Mouse (Mus musculus): ENCODE measurements around the gene Gtf2ird1.
"Not testable (repeated sequence)": the region's sequence is repeated elsewhere in the genome, so short reads cannot be mapped to it uniquely, and the experiment has no call there.

The Gtf2ird1 gene

DNA sequence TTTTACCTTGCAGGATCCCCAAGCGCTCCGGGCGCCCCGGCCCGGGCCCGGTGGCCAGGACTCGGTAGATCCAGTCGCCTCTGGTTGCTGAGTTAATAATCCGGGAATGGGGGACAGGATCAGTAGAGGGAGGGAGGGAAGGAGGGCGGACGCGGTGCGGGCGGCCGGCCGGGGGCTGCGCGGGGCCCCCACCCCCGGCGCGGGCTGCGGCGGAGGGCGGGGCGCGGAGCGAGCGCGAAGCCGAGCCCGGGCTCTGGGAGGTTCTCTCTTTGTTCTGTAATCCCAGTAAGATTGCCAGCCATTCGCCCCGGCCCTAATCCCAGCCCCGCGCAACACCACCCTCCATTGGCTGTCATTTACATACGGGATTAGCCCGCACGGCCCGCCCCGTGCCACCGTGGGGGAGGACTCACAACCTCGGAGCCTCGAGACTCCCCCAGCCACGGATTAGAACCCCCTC, at the start of gene Gtf2ird1:
Gtf2ird1 (minus strand) TSS at position 214 of the 460 bp plus-strand sequence.
- DNase-seq (ENCODE audit: low spot score in 2 of 2) = peak; percentile 65 to 80

DNA sequence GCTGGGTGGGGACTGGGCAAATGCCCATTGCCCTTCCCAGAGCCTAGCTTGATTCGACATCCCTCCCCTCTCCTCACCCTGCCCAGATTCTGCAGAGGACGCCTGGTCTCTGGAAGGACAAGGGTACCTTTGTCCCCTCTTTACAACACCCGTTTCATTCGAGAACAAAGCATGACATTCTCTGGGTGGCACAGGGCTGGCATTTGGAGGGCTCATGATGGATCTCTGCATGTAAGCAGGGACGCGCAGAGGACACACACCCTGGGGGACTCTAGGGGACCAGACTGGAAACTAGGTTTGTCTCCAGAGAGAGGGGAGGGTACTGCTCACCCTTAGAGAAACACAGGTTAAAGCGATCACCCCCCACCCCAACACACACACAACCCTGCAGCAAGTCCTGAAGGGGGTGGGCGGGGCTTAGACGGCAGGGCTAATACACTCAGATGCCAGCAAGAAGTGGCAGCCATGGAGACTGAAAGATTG, 49.3 kb upstream of the Gtf2ird1 start:
- DNase-seq (ENCODE audit: low spot score in 2 of 2) = no peak

DNA sequence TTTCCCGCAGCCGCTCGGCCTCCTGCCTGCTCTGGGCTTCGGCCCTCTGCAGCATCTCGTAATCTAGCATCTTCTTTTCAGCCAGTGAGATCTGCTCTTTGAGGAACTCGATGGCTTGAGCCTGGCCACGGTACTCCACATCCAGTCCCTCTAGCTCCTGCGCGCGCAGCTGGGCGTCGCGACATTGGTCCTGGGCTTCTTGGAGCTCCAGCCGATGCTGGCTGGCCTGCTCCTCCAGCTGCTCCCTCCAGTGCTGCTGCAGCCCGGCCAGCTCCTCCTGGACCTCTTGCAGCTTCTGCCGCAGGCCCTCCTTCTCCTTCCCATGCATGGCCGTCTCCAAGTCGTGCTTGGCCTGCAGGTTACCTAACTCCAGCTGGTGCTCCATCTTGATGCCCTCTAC, 46.1 kb upstream of the Gtf2ird1 start:
- DNase-seq (ENCODE audit: low spot score in 2 of 2) = no peak

DNA sequence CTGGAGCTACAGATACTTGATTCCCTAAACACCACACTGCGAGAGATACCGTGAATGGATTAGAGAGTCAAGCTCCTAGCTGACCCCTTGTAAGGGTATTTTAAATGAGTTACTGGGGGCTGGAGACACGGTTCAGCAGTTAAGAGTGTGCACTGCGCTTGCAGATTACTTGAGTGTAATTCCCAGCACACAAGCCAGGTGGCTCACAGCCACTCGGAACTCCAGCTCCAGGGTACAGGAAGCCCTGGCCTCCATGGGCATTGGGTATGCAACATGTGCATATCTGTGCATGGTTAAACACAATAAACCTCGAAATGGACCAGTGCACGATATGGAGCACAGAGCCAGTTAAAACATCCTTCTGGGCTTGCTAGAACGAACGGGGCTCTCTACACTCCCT, 44.9 kb upstream of the Gtf2ird1 start:
- DNase-seq (ENCODE audit: low spot score in 2 of 2) = no peak

DNA sequence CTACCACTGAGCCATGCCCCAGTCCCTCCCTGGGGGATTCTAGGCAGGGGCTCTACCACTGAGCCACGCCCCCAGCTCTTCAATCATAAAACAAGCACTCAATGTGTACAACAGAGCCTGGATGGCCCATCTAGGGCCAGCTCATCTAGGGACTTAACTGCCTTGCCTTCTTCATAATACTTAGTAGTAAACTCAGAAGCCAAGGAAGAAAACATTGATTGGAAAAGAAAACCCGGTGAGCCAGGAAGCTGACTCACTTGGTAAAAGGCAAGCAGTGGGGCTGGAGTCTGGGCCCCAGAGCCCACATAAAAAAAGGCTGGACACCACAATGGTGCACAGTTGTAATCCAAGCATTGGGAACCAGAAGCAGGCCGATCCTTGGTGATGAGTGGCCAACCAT, 44.2 kb upstream of the Gtf2ird1 start:
- DNase-seq (ENCODE audit: low spot score in 2 of 2) = no peak

DNA sequence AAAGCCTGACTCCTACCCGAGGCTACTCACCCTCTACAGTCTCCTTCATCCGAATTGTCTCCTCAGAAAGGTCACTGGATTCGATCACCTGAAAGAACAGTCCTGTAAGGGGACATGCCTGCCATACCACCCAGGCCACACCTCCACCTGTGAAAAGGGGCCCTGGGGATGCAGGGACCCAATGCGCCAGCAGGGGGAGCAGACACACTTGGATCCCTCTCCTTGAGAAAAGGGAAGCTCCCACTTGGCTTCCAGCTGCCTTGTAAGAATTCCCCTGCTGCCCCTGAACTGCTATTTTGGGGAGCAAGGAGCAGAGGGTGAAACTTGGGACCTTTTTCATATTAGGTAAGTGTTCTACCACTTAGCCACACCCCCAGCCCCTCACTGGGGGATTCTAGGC, 43.5 kb upstream of the Gtf2ird1 start:
- peak; percentile 33 to 58 for DNase-seq (ENCODE audit: low spot score in 2 of 2)

DNA sequence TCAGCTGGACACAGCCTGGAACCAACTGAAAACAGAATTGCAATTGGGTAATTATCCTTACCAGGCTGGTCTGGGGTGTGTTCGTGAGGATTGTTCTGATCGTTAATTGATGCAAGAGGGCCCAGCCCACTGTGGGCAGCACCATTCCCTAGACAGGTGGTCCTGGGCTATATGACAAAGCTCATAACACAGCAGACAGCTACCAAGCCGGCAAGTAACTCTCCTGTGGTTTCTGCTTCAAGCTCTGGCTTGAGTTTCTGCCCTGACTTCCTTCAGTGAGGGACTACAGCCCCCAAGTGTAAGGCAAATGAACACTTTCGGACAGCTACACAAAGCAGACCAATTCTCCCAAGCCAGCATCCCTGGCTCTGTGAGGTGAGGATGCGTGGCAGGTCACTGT, 40.5 kb upstream of the Gtf2ird1 start:
- DNase-seq (ENCODE audit: low spot score in 2 of 2) = no peak

DNA sequence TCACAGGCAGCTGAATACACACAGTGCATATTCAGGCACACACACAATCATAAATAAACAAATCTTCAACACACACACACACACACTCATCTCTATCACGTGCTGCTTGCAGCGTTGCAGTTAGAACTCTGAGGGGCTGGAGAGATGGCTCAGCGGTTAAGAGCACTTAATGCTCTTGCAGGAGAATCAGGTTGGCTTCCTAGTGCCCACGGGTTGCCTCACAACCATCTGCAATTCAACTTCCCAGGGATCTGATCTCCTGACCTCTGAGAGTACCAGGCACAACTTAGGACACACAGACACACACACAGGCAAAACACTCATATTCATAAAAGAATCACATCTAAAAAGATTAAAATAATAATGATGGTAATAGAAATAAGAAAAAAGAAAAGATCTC, 39.3 kb upstream of the Gtf2ird1 start:
- DNase-seq (ENCODE audit: low spot score in 2 of 2) = no peak

DNA sequence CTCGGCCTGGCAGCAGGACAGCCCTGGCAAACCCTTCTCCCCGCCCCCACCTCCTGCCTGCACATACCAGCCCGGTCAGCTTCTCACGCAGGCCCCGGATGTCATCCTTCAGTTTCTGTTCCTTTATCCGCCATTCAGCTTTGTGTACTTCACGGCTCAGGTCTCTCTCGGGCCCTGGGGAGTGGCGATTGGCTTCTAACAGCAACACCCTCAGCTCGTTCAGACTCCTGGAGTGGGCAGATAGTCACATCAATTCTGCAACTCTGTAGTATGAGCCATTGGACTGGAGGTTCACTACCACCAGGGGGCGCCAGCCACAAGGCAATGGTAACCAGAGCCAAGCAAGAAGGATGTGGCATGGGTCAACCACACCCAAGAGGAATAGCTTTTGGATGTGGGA, 37.6 kb upstream of the Gtf2ird1 start:
- DNase-seq (ENCODE audit: low spot score in 2 of 2) = peak; percentile 77 to 87

DNA sequence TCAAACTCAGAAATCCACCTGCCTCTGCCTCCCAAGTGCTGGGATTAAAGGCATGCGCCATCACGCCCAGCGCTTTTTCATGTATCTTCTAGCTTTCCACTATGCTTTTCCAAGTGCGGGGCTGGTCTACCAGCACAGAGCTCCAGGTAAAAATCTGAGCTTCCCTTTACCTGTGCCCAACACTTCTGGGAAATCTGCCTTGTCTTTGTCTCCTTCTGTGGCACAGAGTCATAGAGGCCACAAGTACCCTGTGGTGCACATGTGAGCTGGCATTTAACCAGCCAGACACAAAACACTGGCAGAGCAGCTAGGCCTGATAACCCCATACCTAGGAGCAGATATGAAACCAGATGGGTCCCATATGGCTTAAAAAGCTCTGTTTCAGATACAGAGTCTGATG, 36.4 kb upstream of the Gtf2ird1 start:
- DNase-seq (ENCODE audit: low spot score in 2 of 2) = no peak

DNA sequence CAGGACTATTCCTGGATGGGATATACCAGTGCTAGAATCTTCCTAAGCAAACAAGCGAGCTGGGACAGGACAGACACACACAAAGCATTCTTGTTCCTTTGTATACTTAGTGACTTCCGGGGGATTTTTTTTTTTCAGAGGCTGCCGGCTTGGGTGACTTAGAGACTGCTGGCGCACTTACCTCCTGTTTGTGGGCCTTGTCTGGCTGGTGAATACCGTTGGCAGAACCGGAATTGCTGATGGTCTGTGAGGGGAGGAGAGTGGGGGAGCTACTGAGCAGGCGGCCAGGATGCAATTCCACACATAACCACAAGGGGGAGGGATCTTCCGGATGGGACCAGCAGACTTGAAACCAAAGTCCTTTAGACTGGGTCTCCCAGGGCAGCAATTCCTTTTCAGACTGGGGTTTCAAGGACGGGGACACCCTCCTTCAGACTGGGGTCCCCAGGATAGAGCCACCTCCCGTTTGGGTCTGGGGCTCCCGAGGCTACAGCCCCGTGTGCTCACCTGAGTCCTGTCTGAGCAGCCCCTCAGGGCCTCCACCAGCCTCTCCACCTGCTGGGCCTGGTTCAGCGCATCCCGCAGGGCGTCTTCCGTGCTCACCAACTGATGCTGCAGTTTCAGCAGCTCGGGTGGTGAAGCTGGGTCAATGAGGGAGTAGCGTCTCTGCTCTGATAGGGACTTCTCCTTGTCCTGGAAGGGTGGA, 35.3 kb upstream of the Gtf2ird1 start:
- peak; percentile 72 to 76 for DNase-seq (ENCODE audit: low spot score in 2 of 2)

DNA sequence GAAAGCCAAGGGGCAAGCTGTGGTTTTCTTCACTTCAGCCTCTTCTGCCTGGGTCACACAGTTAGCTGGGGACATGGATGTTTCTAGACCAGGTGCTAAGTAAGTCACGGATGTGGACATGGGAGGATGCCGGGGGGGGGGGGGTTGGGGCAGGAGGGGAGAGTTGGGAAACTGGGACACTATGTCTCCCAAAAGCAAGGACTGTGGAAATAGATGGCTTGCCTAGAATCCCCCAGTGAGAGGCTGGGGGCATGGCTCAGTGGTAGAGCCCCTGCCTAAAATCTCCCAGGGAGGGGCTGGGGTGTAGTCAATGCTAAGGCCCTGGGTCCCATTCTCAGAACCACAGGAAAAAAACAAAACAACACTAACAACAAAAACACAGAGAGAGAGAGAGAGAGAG, 34.7 kb upstream of the Gtf2ird1 start:
- no peak for DNase-seq (ENCODE audit: low spot score in 2 of 2)

DNA sequence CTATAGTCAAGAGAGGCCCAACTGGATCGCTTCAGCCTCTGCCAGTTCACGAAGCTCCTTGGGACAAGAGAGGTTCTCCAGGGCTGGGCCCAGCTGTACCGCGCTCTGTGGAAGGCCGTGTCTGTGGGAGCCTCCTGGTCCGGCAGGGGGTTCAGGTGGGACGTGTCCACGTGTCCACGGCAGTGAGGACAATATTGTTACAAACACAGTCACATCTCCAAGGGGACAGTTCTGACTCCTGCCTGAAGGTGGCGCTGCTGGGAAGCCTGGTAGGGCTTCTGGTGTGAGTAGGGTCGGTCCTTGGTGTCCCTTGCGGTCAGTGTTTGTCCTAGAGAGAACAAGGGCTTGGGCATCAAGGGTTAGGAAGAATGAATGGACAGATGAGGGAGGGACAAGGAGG, 33.9 kb upstream of the Gtf2ird1 start:
- no peak for DNase-seq (ENCODE audit: low spot score in 2 of 2)

DNA sequence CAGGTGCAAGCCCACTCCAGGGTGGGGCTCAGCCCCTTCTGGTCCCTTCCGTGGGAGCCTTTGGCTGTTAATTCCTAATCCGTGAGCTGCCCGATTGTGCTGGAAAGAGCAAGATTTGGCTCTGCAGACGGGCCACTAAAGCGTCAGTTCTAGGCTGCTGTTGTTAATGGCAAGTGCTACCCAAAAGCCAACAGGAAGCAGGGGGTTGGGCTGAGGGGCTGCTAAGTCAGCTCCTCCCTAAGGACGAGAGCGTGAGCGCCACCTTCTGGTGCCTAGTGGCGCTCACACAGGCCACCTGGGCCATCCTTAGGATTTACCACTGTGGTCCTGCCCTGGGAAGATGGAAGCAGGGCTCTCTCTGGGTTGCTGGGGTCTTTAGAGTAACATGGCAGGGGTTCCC, 33.1 kb upstream of the Gtf2ird1 start:
- no peak for DNase-seq (ENCODE audit: low spot score in 2 of 2)

DNA sequence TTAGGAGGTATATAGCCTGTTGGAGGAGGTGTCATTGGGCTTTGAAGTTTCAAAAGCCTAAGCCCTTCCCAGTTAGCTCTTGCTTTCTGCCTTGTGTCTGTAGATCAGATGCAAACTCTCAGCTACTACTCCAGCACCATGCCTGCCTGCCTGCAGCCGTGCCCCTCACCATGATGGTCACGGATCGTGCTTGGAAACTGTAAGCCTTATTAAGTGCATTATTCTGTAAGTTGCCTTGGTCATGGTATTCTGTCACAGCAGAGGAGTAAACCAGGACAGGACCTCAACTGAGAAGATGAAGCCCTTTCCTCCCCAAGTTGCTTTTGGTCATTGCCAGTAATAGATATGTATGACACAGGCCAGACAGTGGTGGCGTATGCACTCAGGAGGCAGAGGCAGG, 32.1 kb upstream of the Gtf2ird1 start:
- DNase-seq (ENCODE audit: low spot score in 2 of 2) = no peak

DNA sequence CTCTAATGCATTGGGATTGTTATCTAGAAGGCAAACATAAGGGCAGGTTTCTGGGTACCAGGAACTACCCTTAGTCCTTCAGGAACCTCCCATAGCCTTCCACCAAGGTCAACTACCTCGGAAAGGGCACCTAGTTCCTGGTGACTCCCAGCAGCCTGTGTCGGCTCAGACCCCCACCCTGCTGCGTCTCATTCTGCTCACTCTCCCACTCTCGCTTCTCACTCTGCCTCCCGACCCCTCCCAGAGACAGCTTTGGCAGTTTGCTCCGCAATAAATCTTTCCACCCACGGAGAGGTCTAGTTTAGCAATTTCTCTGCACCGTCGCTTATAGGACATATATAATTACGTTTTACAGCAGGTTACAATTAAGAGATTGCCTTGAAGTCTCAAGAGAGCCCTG, 31.5 kb upstream of the Gtf2ird1 start:
- no peak for DNase-seq (ENCODE audit: low spot score in 2 of 2)

DNA sequence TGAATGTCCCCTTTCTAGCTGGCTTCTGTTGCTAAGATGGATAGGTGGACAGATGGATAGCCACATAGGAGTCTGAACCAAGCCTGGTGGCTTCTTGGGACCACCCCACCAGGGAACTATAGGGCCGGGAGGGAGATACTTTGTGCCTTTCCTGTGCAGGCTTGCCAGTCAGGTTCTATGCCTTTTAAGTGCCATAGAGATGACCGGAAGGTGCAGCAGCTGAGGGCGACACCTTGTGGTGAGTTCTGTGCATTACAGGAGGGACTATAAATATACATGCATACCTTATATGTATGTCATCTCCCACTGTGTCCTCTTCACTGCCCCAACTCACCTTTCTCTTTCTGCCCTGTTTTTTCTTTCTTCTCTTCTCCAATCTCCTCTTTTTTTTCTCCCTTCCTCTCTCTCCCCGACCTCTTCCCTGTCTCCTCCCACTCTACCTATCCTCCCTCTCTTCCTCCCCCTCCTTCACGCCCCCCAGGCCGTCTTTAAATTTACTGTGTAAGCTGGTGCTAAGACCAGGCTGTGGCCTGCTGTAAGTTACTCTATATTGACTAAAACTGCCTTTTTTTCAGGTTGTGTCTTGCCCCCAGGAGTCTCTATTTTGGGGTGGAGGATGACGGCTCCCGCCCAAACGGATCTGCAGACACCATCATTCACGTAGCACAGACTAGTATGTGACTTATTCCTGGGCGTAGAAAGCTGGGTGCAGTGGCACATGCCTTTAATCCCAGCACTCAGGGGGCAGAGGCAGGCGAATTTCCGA, 29.6 kb upstream of the Gtf2ird1 start:
- peak; percentile 48 to 51 for DNase-seq (ENCODE audit: low spot score in 2 of 2)

DNA sequence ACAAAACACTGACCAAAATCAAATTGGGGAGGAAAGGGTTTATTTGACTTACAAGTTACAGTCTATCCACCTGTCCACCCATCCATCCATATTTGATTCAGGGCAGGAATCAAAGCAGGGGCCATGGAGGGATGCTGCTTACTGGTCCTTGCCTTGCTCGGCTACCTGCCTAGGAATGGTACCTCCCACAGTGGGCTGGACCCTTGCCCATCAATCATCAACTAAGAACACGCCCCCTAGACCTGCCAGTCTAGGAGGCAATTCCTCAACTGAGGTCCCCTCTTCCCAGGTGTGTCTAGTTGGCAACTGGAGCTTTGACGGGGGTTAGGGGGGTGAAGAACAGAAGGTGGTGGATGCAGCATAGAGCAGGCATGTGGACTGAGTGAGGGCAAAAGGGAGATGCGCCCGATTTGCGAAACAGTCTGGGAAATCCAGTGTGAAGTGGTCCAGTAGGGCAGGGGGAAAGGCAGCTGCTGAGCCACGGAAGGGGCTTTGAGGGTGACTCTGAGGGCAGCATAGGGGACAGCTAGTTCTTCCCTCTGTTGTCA, 28.7 kb upstream of the Gtf2ird1 start:
- DNase-seq (ENCODE audit: low spot score in 2 of 2) = no peak

DNA sequence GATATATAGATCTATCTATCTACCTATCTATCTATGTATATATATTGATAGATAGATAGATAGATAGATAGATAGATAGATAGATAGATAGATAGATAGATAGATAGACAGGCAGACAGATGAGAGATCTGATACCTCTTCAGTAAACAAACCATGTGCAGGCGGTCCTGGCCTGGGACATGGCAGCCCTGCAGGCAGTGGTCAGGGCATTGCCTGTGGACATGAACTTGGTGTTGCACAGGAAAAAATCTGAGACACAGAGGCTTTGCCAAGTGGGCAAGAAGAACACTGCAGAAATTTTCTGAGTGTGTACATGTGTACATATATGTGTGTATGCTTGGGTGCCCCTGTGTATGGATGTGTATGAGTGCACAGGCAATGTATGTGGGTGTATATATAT, 26.8 kb upstream of the Gtf2ird1 start:
- no peak for DNase-seq (ENCODE audit: low spot score in 2 of 2)

DNA sequence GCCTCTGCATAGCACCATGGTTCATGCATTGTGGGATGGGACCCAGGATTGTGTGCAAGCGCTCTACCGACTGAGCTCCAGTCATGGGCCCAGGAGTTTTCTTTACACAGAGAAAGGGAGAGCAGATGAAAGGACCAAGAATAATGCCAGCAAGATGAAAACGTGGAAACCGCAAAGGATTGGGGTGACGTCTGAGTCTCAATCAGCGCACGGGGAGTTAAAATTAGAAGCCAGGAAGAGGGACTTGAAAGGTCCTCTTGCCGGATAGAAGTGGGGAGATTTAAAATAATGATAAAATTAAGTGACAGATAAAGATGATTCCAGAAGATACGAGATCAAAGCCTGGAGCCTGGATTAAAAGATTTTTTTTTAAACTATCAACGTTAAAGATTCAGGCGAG, 25.8 kb upstream of the Gtf2ird1 start:
- no peak for DNase-seq (ENCODE audit: low spot score in 2 of 2)

DNA sequence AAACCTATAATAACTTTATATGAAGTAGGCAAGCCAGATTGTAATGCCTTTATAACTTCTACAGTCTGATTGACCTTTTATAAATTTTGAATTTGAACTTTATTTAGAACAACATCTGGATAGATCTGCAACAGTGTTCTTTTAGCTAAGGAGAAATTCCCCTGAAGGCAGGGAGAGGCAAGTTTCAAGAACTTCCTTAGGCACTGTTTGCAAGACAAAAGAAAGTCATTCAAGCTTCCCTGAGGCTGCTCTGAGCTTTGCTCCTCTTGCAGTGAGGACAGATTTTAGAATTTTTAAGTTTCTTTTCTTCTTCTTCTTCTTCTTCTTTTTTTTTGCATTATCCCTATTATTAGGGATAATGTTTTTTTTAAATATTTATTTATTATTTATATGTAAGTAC, 22.4 kb upstream of the Gtf2ird1 start:
- DNase-seq (ENCODE audit: low spot score in 2 of 2) = not testable (repeated sequence)

DNA sequence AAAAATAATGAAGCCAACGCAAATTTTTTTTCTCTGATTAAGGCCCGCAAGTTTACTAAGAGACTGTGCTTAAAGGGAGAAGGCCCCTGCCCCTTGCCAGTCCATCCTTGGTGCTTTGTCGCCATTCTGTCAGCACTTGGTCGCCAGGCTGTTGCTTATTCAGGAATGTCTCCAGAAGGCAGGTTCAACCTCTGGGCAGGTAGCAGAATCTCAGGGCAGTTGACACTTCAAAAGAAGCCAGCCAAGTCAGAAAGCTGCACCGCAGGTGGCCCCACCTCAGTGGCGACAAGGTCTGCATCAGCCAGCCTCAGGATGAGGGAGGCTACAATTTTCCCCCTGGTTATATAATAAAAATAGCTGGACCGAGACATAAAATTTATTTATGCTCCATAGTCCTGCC, 19.2 kb upstream of the Gtf2ird1 start:
- not testable (repeated sequence) for DNase-seq (ENCODE audit: low spot score in 2 of 2)

Measured in urinary bladder, postnatal 36 days (tissue).